Mouse (Mus musculus): ENCODE data around the gene Mdm2.

- TF ChIP-seq POLR2A (IDR thresholded peaks at IDR 0.05; ENCODE audit: borderline replicate concordance, control insufficient read depth, low read depth, low read length) (no peak), CTCF (IDR thresholded peaks at IDR 0.05; ENCODE audit: control insufficient read depth, insufficient read depth, low read length) (no peak)
These were observed 23.0 kb downstream of the Mdm2 start for GRCm38 (mm10) chr10:117687577-117687976.
